Mouse (Mus musculus) ES-Bruce4 (cell line): Measurements from ENCODE around the gene Zbtb9. TPM values are rescaled to one million over a fixed set of nuclear protein-coding genes. Genes with fewer than 3 reads are reported as not detected.
"Not testable (repeated sequence)": the region's sequence is repeated elsewhere in the genome, so short reads cannot be mapped to it uniquely, and the experiment has no call there.

ENCODE experiments used
- H3K27ac ChIP-seq: 2 replicates; pipeline ENCODE4 v1.5.1; 2012; ENCODE audit warnings: low read length, inconsistent platforms; ENCODE audit not compliant: insufficient read depth
- H3K27me3 ChIP-seq: 2 replicates; pipeline ENCODE4 v1.6.1; 2012; ENCODE audit warnings: mild to moderate bottlenecking, low read length, inconsistent platforms; ENCODE audit not compliant: control insufficient read depth, poor library complexity, insufficient read depth, severe bottlenecking
- H3K36me3 ChIP-seq: 2 replicates; pipeline ENCODE4 v1.6.1; 2012; ENCODE audit warnings: inconsistent platforms, mild to moderate bottlenecking, low read length, moderate library complexity; ENCODE audit not compliant: control insufficient read depth, poor library complexity, insufficient read depth, severe bottlenecking
- H3K4me1 ChIP-seq: one replicate; pipeline ENCODE4 v1.8.1; 2011; ENCODE audit warnings: low read length; ENCODE audit not compliant: control insufficient read depth, insufficient read depth
- H3K4me3 ChIP-seq: 2 replicates; pipeline ENCODE4 v1.5.1; 2011; ENCODE audit warnings: low read depth, mild to moderate bottlenecking, low read length
- H3K9ac ChIP-seq: 2 replicates; pipeline ENCODE4 v1.6.1; 2012; ENCODE audit warnings: low read depth, mild to moderate bottlenecking, inconsistent platforms; ENCODE audit not compliant: poor library complexity, severe bottlenecking
- H3K9me3 ChIP-seq: replicated peaks from 2 replicates; pipeline ENCODE4 v1.6.1; 2012; ENCODE audit warnings: mild to moderate bottlenecking, low read length, inconsistent platforms; ENCODE audit not compliant: control insufficient read depth, poor library complexity, insufficient read depth, severe bottlenecking
- CTCF ChIP-seq: IDR thresholded peaks from one replicate; pipeline ENCODE4 v1.8.1; 2011; ENCODE audit warnings: low read depth, low read length
- EP300 ChIP-seq: IDR thresholded peaks from 2 replicates; pipeline ENCODE4 v1.6.1; 2011; ENCODE audit warnings: low read depth, low read length; ENCODE audit not compliant: insufficient read depth
- POLR2A ChIP-seq: IDR thresholded peaks from one replicate; pipeline ENCODE4 v1.8.1; 2011; ENCODE audit warnings: low read length; ENCODE audit not compliant: insufficient read depth
- polyA plus RNA-seq: library from polyadenylated mRNA; stranded (reverse); fragments of >200 nt; gene quantifications from 2 replicates; pipeline ENCODE4 v1.2.4, GENCODE M21; 2011; ENCODE audit warnings: low read depth; ENCODE audit not compliant: missing spikeins, insufficient read depth, insufficient read length

Zbtb9 gene
- polyA plus RNA-seq, 1 experiment = 12.4 TPM

DNA sequence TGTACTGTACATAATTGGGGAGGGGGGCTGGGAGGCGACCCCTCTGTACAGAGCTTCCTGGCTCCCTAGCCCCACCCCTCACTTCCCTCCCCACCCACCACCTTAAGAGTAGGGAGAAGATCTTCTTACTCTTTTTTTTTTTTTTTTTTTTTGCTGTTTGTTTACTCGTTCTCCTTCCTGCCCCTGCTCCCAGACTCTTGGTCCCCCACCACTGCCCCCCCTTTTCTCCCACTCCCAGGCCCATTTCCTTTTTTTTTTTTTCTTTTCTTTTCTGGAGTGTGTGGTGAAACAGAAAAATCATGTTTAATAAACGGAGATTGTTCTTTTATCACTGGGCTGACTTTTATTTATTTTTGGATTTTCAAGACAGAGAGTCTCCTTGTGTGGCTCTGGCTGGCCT lies 860 bp upstream of the Zbtb9 start:
- Histone ChIP-seq H3K4me1 (no peaks in the 10 kb centered on the region), H3K27me3 (no peaks in the 10 kb centered on the region), H3K4me3 (peak overlapping the region; percentile 85), H3K9ac (peak overlapping the region; percentile 61), H3K9me3 (no peaks in the 10 kb centered on the region), H3K36me3 (peaks cover 14% of the 10 kb centered on the region), H3K27ac (no peak overlapping the region)
- TF ChIP-seq CTCF (no peak), EP300 (no peak), POLR2A (no peak)

DNA sequence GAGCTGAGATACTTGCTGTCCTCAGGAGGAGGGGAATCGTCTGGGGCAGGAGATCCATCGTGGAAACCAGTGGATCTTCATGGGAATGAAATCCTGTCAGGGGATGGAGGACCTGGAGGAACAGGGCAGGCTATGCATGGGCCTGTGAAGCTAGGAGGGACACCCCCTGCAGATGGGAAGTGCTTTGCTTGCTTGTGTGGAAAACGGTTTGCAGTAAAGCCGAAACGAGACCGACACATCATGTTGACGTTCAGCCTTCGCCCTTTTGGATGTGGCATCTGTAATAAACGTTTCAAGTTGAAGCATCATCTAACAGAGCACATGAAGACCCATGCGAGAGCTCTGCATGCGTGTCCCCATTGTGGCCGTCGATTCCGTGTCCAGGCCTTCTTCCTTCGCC lies 1.6 kb downstream of the Zbtb9 start:
- H3K9me3 ChIP-seq = no peaks in the 10 kb centered on the region
- no peak overlapping the region for H3K4me3 ChIP-seq
- H3K9ac ChIP-seq = no peak overlapping the region
- no peaks in the 10 kb centered on the region for H3K4me1 ChIP-seq
- no peak for TF ChIP-seq POLR2A
- no peak for TF ChIP-seq CTCF
- no peak for TF ChIP-seq EP300
- H3K27me3 ChIP-seq = no peaks in the 10 kb centered on the region
- H3K36me3 ChIP-seq = peaks cover 17% of the 10 kb centered on the region
- no peak overlapping the region for H3K27ac ChIP-seq

DNA sequence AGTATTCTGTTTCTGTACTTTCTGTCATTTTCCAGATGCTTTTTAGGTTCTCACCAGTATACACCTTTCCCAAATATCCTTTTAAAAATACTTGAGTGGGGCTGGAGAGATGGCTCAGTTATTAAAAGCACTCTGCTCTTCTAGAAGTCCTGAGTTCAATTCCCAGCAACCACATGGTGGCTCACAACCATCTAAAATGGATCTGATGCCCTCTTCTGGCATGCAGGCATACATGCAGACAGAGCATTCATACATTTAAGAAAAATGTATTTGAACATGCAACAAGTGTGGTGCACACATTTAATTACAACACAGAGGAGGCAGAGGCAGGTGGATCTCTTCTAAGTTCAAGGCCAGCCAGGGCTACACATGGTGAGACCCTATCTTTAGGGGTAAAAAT lies 2.4 kb downstream of the Zbtb9 start:
- no peaks in the 10 kb centered on the region for H3K27me3 ChIP-seq
- TF ChIP-seq EP300 (no peak), CTCF (no peak), POLR2A (no peak)
- H3K9me3 ChIP-seq = no peaks in the 10 kb centered on the region
- no peak overlapping the region for H3K4me3 ChIP-seq
- H3K27ac ChIP-seq = no peak overlapping the region
- no peaks in the 10 kb centered on the region for H3K4me1 ChIP-seq
- H3K36me3 ChIP-seq = peaks cover 17% of the 10 kb centered on the region
- H3K9ac ChIP-seq = no peak overlapping the region

DNA sequence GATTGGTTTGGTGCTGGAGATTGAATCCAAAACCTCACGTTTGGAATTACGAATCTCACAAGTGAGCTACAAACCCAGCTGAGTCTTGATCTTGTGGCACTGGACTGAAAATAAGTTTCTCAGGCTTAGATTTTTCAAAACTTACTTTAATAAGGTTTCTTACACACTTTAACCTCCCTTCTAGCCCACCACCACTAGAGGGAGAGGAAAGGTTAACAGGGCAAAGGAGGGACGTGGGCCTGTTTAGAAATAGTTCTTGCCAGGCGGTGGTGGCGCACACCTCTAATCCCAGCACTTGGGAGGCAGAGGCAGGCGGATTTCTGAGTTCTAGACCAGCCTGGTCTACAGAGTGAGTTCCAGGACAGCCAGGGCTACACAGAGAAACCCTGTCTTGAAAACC lies 4.4 kb downstream of the Zbtb9 start:
- H3K27ac ChIP-seq, H3K9me3 ChIP-seq, H3K27me3 ChIP-seq, H3K9ac ChIP-seq, H3K4me1 ChIP-seq, H3K4me3 ChIP-seq: not testable (repeated sequence)
- peaks cover 17% of the 10 kb centered on the region for H3K36me3 ChIP-seq

DNA sequence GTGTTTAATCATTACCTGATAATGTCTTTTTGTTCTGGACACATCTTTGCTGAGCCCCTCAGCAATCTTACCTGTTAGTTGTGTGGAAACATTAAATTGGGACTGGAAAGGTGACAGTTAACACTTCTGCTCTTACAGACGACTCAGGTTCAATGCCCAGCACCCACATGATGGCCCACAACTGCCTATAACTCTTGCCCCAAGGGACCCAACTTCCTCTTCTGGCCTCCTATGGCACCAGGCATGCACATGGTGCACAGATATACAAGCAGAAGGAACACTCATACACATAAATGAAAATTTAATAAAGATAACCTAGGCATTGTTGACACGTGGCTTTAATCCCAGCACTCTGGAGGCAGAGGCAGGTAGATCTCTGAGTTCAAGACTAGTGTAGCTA lies 6.5 kb downstream of the Zbtb9 start:
- Histone ChIP-seq H3K9me3 (no peaks in the 10 kb centered on the region), H3K27me3 (no peaks in the 10 kb centered on the region), H3K4me3 (no peak overlapping the region), H3K9ac (no peak overlapping the region), H3K4me1 (no peaks in the 10 kb centered on the region), H3K36me3 (peaks cover 17% of the 10 kb centered on the region), H3K27ac (no peak overlapping the region)
- TF ChIP-seq POLR2A = no peak
- no peak for TF ChIP-seq CTCF
- TF ChIP-seq EP300 = no peak

DNA sequence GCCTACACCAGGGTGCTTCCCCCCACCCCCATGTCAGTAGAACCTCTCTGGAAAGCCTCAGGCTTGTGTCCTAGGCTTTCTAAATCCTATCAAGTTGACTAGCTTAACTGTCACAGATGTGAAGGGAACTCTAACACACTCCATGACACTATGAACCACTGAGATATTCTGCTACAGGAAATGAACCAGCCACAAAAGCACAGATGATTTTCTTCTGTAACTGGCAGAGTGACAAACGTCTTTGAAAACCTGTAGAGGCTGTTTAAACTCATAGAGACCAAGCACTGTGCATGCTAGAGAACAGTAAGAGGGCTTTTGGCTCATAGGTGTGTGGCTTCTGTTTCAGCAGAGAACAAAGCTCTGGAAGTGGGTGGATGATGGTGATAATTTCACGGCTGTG lies 8.1 kb downstream of the Zbtb9 start:
- no peak overlapping the region for H3K27ac ChIP-seq
- H3K9ac ChIP-seq = no peak overlapping the region
- no peaks in the 10 kb centered on the region for H3K4me1 ChIP-seq
- H3K9me3 ChIP-seq = no peaks in the 10 kb centered on the region
- no peak overlapping the region for H3K4me3 ChIP-seq
- TF ChIP-seq EP300 (no peak), POLR2A (no peak), CTCF (no peak)
- H3K36me3 ChIP-seq = peaks cover 7% of the 10 kb centered on the region; the same call in 1 of the 2 replicates
- no peaks in the 10 kb centered on the region for H3K27me3 ChIP-seq
